Mouse (Mus musculus) MEL (cell line): ENCODE measurements around the gene Tpcn1. TPM values are rescaled to one million over a fixed set of nuclear protein-coding genes. Genes with fewer than 3 reads are reported as not detected.

Source experiments
- DNase-seq: peaks from one replicate; pipeline ENCODE4 v3.0.0; 2011; ENCODE audit warnings: low read depth, low spot score
- H3K27ac ChIP-seq: 2 replicates; pipeline ENCODE4 v1.5.1; 2012; ENCODE audit warnings: low read depth, mild to moderate bottlenecking, control low read depth, low read length, moderate library complexity; ENCODE audit not compliant: control insufficient read depth
- H3K27me3 ChIP-seq, 2 experiments: fragments of 150-350 bp in 1 of 2; sonication (generic) in 1 of 2; 2 replicates each; pipeline ENCODE4 v1.6.1; 2012; ENCODE audit warnings: low read length in 2 of 2, mild to moderate bottlenecking in 2 of 2, improper control_type of control experiment in 1 of 2, moderate library complexity in 1 of 2; ENCODE audit not compliant: insufficient read depth in 2 of 2, control insufficient read depth in 1 of 2
- H3K36me3 ChIP-seq, 2 experiments: 2 replicates each; pipeline ENCODE4 v1.6.1; 2012 to 2014; ENCODE audit warnings: low read length in 2 of 2, improper control_type of control experiment in 1 of 2, inconsistent platforms in 1 of 2, mild to moderate bottlenecking in 1 of 2; ENCODE audit not compliant: insufficient read depth in 2 of 2, control insufficient read depth in 1 of 2
- H3K4me1 ChIP-seq, 2 experiments: fragments of 150-350 bp in 1 of 2; sonication (generic) in 1 of 2; 2 replicates each; pipeline ENCODE4 v1.6.1; 2012; ENCODE audit warnings: low read length in 2 of 2, improper control_type of control experiment in 1 of 2, mild to moderate bottlenecking in 1 of 2; ENCODE audit not compliant: insufficient read depth in 2 of 2, control insufficient read depth in 1 of 2
- H3K4me3 ChIP-seq, 2 experiments: fragments of 150-350 bp in 1 of 2; sonication (generic) in 1 of 2; 2 replicates each; pipeline ENCODE4 v1.5.1; 2012; ENCODE audit warnings: low read depth in 2 of 2, low read length in 2 of 2, mild to moderate bottlenecking in 2 of 2, moderate library complexity in 2 of 2, control low read depth in 1 of 2, improper control_type of control experiment in 1 of 2; ENCODE audit not compliant: control insufficient read depth in 1 of 2, insufficient read depth in 1 of 2
- H3K79me2 ChIP-seq: 2 replicates; pipeline ENCODE4 v1.6.1; 2012; ENCODE audit warnings: mild to moderate bottlenecking, low read length, moderate library complexity; ENCODE audit not compliant: control insufficient read depth, poor library complexity, insufficient read depth
- H3K9ac ChIP-seq: 2 replicates; pipeline ENCODE4 v1.6.1; 2012; ENCODE audit warnings: low read depth, mild to moderate bottlenecking, control low read depth, low read length, moderate library complexity; ENCODE audit not compliant: control insufficient read depth, poor library complexity, severe bottlenecking
- H3K9me3 ChIP-seq: fragments of 150-350 bp; sonication (generic); replicated peaks from 2 replicates; pipeline ENCODE4 v1.6.1; 2012; ENCODE audit warnings: mild to moderate bottlenecking, low read length, improper control_type of control experiment, moderate library complexity; ENCODE audit not compliant: insufficient read depth
- CTCF ChIP-seq, 3 experiments: IDR thresholded peaks in 2 of 3; conservative IDR thresholded peaks in 1 of 3; 2 replicates each; pipeline ENCODE4 v1.5.1; 2011 to 2012; ENCODE audit warnings: low read length in 3 of 3, low read depth in 2 of 3, mild to moderate bottlenecking in 2 of 3, improper control_type of control experiment in 1 of 3, inconsistent platforms in 1 of 3, mixed read lengths in 1 of 3, moderate library complexity in 1 of 3; ENCODE audit not compliant: control insufficient read depth in 1 of 3, insufficient read depth in 1 of 3, poor library complexity in 1 of 3, severe bottlenecking in 1 of 3
- E2F4 ChIP-seq: IDR thresholded peaks from 2 replicates; pipeline ENCODE4 v1.6.1; 2011; ENCODE audit warnings: low read depth, low read length, improper control_type of control experiment, borderline replicate concordance
- ETS1 ChIP-seq: IDR thresholded peaks from 2 replicates; pipeline ENCODE4 v1.6.1; 2012; ENCODE audit warnings: low read depth, mild to moderate bottlenecking, inconsistent platforms, low read length, improper control_type of control experiment, moderate library complexity
- JUND ChIP-seq: IDR thresholded peaks from 2 replicates; pipeline ENCODE4 v1.6.1; 2011; ENCODE audit warnings: low read depth, mild to moderate bottlenecking, improper control_type of control experiment, low read length
- MAFK ChIP-seq: IDR thresholded peaks from 2 replicates; pipeline ENCODE4 v1.6.1; 2011; ENCODE audit warnings: low read depth, mild to moderate bottlenecking, low read length, improper control_type of control experiment, borderline replicate concordance
- MAX ChIP-seq: IDR thresholded peaks from 2 replicates; pipeline ENCODE4 v1.6.1; 2011; ENCODE audit warnings: low read length, improper control_type of control experiment
- MYB ChIP-seq: IDR thresholded peaks from 2 replicates; pipeline ENCODE4 v1.6.1; 2011; ENCODE audit warnings: mild to moderate bottlenecking, low read depth, low read length, improper control_type of control experiment
- MYC ChIP-seq: IDR thresholded peaks from 2 replicates; pipeline ENCODE4 v1.6.1; 2011; ENCODE audit warnings: low read depth, mild to moderate bottlenecking, low read length, improper control_type of control experiment, moderate library complexity
- POLR2A ChIP-seq, 2 experiments: IDR thresholded peaks; 2 replicates each; pipeline ENCODE4 v1.6.1; 2011 to 2012; ENCODE audit warnings: low read length in 2 of 2, mild to moderate bottlenecking in 2 of 2, control low read depth in 1 of 2, improper control_type of control experiment in 1 of 2, low read depth in 1 of 2, moderate library complexity in 1 of 2; ENCODE audit not compliant: control insufficient read depth in 1 of 2, insufficient read depth in 1 of 2, poor library complexity in 1 of 2
- POLR2AphosphoS2 ChIP-seq: IDR thresholded peaks from 2 replicates; pipeline ENCODE4 v1.6.1; 2011; ENCODE audit warnings: low read length, improper control_type of control experiment
- POLR2AphosphoS5 ChIP-seq: IDR thresholded peaks from 2 replicates; pipeline ENCODE4 v1.6.1; 2012; ENCODE audit warnings: low read depth, borderline replicate concordance, mild to moderate bottlenecking, inconsistent platforms, low read length, moderate library complexity, mixed read lengths
- RAD21 ChIP-seq: IDR thresholded peaks from 2 replicates; pipeline ENCODE4 v1.6.1; 2011; ENCODE audit warnings: mild to moderate bottlenecking, low read depth, low read length, improper control_type of control experiment
- RCOR1 ChIP-seq: IDR thresholded peaks from 2 replicates; pipeline ENCODE4 v1.6.1; 2012; ENCODE audit warnings: low read depth, mild to moderate bottlenecking, inconsistent platforms, low read length, improper control_type of control experiment
- SMC3 ChIP-seq: IDR thresholded peaks from 2 replicates; pipeline ENCODE4 v1.6.1; 2011; ENCODE audit warnings: low read depth, low read length, improper control_type of control experiment
- TBP ChIP-seq: IDR thresholded peaks from 2 replicates; pipeline ENCODE4 v1.8.0; 2011; ENCODE audit warnings: low read depth, low read length, improper control_type of control experiment
- USF1 ChIP-seq: IDR thresholded peaks from 2 replicates; pipeline ENCODE4 v1.6.1; 2014; ENCODE audit warnings: low read depth, mild to moderate bottlenecking, inconsistent platforms, low read length, improper control_type of control experiment, moderate library complexity
- USF2 ChIP-seq, 2 experiments: IDR thresholded peaks; 2 replicates each; pipeline ENCODE4 v1.6.1; 2011 to 2012; ENCODE audit warnings: improper control_type of control experiment in 2 of 2, low read length in 2 of 2, borderline replicate concordance in 1 of 2, inconsistent platforms in 1 of 2, low read depth in 1 of 2, mild to moderate bottlenecking in 1 of 2; ENCODE audit not compliant: insufficient read depth in 1 of 2
- ZC3H11A ChIP-seq: IDR thresholded peaks from 2 replicates; pipeline ENCODE4 v1.6.1; 2012; ENCODE audit warnings: low read depth, mild to moderate bottlenecking, inconsistent platforms, low read length, improper control_type of control experiment
- ZKSCAN1 ChIP-seq: IDR thresholded peaks from 2 replicates; pipeline ENCODE4 v1.6.1; 2012; ENCODE audit warnings: low read depth, mild to moderate bottlenecking, inconsistent platforms, low read length, improper control_type of control experiment, moderate library complexity
- ZNF384 ChIP-seq: IDR thresholded peaks from 2 replicates; pipeline ENCODE4 v1.6.1; 2012; ENCODE audit warnings: low read depth, mild to moderate bottlenecking, inconsistent platforms, low read length, improper control_type of control experiment
- polyA plus RNA-seq, 2 experiments: library from polyadenylated mRNA; stranded (reverse) in 1 of 2; unstranded in 1 of 2; fragments of >175 nt in 1 of 2; fragments of >200 nt in 1 of 2; gene quantifications; 2 replicates each; pipeline versions ENCODE4 v1.2.1 to v1.2.4; 2012; ENCODE audit warnings: low replicate concordance in 2 of 2, low read depth in 1 of 2; ENCODE audit not compliant: insufficient read length in 2 of 2, insufficient read depth in 1 of 2, missing spikeins in 1 of 2
- total RNA-seq: library from RNA; depleted of rRNA; stranded (reverse); fragments of 300-350 nt; gene quantifications from 2 replicates; pipeline ENCODE4 v1.2.3, GENCODE M21; 2012

Tpcn1 gene
- total and polyA plus RNA-seq, 3 experiments, result 11.3 to 43.2 TPM; not detected in 1

DNA sequence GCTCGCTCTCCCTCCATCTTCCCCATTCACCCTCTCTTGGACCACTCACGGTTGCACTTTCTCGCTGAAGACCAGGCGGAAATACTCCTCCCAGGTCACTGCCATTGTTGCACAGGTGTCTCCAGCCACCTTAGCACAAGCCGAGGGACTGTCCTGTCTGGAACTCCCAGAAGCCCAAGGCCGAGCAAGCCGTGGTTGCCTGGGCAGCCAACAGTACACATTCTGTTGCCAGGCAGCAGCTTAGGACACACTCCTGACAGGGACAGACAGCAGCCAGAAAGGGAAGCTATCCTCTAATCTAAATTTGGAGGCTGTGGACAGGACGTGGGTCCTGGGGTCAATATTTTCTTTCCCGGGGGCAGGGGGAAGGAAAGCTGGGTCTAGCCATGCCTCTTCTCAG lies 45.7 kb upstream of the Tpcn1 start, which contains the start of gene Cfap73:
TSS of gene Cfap73 (minus strand) at position 105 of the 400 bp plus-strand sequence.
- Histone ChIP-seq H3K4me1 (no peaks in the 10 kb centered on the region), H3K9me3 (no peaks in the 10 kb centered on the region), H3K4me3 (no peak within 1 kb of the TSS), H3K79me2 (no peaks in the 10 kb centered on the region), H3K27me3 (no peaks in the 10 kb centered on the region; a peak in 1 of 4 replicates), H3K27ac (no peak within 1 kb of the TSS), H3K9ac (no peak within 1 kb of the TSS), H3K36me3 (no peaks in the 10 kb centered on the region)
- DNase-seq, result no peak
- TF ChIP-seq MAX (no peak), POLR2AphosphoS2 (no peak), POLR2AphosphoS5 (no peak), JUND (no peak), MYB (no peak), ETS1 (no peak), RAD21 (no peak), CTCF (IDR thresholded peaks at IDR 0.05 in 2 of 3, conservative IDR thresholded peaks at IDR 0.05 in 1 of 3; ENCODE audit: control insufficient read depth in 1 of 3, insufficient read depth in 1 of 3, low read depth in 2 of 3, low read length in 3 of 3, poor library complexity in 1 of 3, severe bottlenecking in 1 of 3) (no peak), ZNF384 (no peak), POLR2A (IDR thresholded peaks at IDR 0.05; ENCODE audit: control insufficient read depth in 1 of 2, insufficient read depth in 1 of 2, low read depth in 1 of 2, low read length in 2 of 2, poor library complexity in 1 of 2) (no peak)

DNA sequence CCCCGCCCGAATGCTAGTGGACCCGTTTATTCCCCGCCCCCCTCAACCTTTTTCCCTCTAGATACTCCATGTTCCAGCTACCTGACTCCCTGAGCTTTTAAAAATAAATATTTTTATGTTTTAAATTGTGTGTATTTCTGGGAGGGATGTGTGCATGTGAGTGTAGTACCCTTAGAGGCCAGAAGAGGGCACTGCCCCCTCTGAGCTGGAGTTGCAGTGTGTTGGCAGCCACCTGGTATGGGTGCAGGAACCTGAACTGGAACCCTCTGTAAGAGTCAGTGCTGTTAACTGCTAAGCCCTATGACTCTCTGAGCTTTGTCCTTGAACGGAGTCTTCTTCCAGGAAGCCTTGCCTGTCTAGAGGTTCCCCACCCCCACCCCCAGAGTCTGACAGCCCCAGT lies 43.4 kb upstream of the Tpcn1 start:
- no peak for DNase-seq
- no peaks in the 10 kb centered on the region for H3K27me3 ChIP-seq

DNA sequence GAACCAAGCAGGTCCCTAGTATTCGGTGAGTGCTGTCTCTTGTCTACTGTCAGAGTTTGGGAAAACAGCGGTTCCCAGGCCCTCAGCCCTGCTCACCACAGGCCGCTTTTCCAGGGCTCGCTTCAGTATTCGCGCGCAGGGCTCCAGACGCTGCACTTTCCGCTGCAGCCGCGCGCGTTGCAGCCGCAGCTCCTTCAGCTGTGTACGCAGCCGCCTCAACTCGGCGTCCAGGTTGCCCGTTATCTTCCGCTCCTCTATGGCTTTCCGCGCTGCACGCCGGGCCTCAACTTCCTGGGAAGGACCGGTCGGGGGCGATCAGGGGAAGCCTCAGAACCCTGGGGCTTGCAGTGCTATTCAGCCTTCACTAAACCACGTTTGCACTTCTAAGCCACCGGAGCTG lies 42.7 kb upstream of the Tpcn1 start:
- Histone ChIP-seq H3K9me3 (no peaks in the 10 kb centered on the region), H3K27ac (no peak overlapping the region), H3K4me3 (no peak overlapping the region), H3K4me1 (peaks cover 0 to 11% of the 10 kb centered on the region in 2 experiments; a peak in 2 of 4 replicates), H3K36me3 (peaks cover under 1 to 8% of the 10 kb centered on the region in 2 experiments; a peak in 3 of 4 replicates), H3K9ac (no peak overlapping the region), H3K79me2 (no peaks in the 10 kb centered on the region), H3K27me3 (no peaks in the 10 kb centered on the region)
- TF ChIP-seq E2F4 (no peak), ZKSCAN1 (no peak), POLR2A (IDR thresholded peaks at IDR 0.05; ENCODE audit: control insufficient read depth in 1 of 2, insufficient read depth in 1 of 2, low read depth in 1 of 2, low read length in 2 of 2, poor library complexity in 1 of 2) (no peak), JUND (no peak), TBP (no peak), MAX (no peak), POLR2AphosphoS2 (no peak), USF2 (IDR thresholded peaks at IDR 0.05; ENCODE audit: borderline replicate concordance in 1 of 2, insufficient read depth in 1 of 2, low read depth in 1 of 2, low read length in 2 of 2) (no peak), CTCF (IDR thresholded peaks at IDR 0.05 in 2 of 3, conservative IDR thresholded peaks at IDR 0.05 in 1 of 3; ENCODE audit: control insufficient read depth in 1 of 3, insufficient read depth in 1 of 3, low read depth in 2 of 3, low read length in 3 of 3, poor library complexity in 1 of 3, severe bottlenecking in 1 of 3) (no peak), MYC (no peak), POLR2AphosphoS5 (no peak), RCOR1 (no peak), MYB (no peak), USF1 (no peak), ZC3H11A (no peak), MAFK (no peak)
- DNase-seq, result no peak

More for the DNA sequence above, 43.4 kb upstream of the Tpcn1 start:
- H3K9ac ChIP-seq, result no peak overlapping the region
- H3K27ac ChIP-seq, result no peak overlapping the region
- peaks cover 0 to 11% of the 10 kb centered on the region in 2 experiments; a peak in 2 of 4 replicates for H3K4me1 ChIP-seq
- TF ChIP-seq CTCF (IDR thresholded peaks at IDR 0.05 in 2 of 3, conservative IDR thresholded peaks at IDR 0.05 in 1 of 3; ENCODE audit: control insufficient read depth in 1 of 3, insufficient read depth in 1 of 3, low read depth in 2 of 3, low read length in 3 of 3, poor library complexity in 1 of 3, severe bottlenecking in 1 of 3) (peak; percentile 11 to 37 (median 34); a peak in 4 of 6 replicates), ZKSCAN1 (no peak), SMC3 (0 out of 2 replicates have a peak, but pooled peaks have one; percentile 6)
- no peaks in the 10 kb centered on the region for H3K9me3 ChIP-seq
- H3K36me3 ChIP-seq, result peaks cover 0 to 8% of the 10 kb centered on the region in 2 experiments; a peak in 2 of 4 replicates
- H3K4me3 ChIP-seq, result no peak overlapping the region
- H3K79me2 ChIP-seq, result no peaks in the 10 kb centered on the region
